Mouse (Mus musculus) gastrocnemius, adult 2 months (tissue): Measurements from ENCODE around the gene Ibtk. TPM values are rescaled to one million over a fixed set of nuclear protein-coding genes. Genes with fewer than 3 reads are reported as not detected.
"Not testable (repeated sequence)": the region's sequence is repeated elsewhere in the genome, so short reads cannot be mapped to it uniquely, and the experiment has no call there.

Experiments
- DNase-seq: peaks from one replicate; pipeline ENCODE4 v3.0.0; 2022
- H3K27ac ChIP-seq: fragments of 200-600 bp; 2 replicates; pipeline ENCODE4 v1.8.1; 2022; ENCODE audit warnings: mild to moderate bottlenecking
- H3K4me3 ChIP-seq: fragments of 200-600 bp; 2 replicates; pipeline ENCODE4 v1.8.1; 2022; ENCODE audit warnings: mild to moderate bottlenecking, moderate library complexity
- CTCF ChIP-seq: fragments of 200-600 bp; IDR thresholded peaks from 2 replicates; pipeline ENCODE4 v1.8.1; 2022; ENCODE audit warnings: antibody characterized with exemption, mild to moderate bottlenecking, moderate library complexity
- intact Hi-C: fragments of 180-260 bp; cut with DNase I; formaldehyde crosslinking; loops from one replicate; pipeline ENCODE4 v1.15.1; 2025
- long read RNA-seq, 2 experiments: library from polyadenylated mRNA; stranded (forward); transcript quantifications; one replicate each; pipeline ENCODE4 v2.0.0; 2021
- total RNA-seq, 2 experiments: library from RNA; stranded (reverse); gene quantifications; 2 replicates each; pipeline ENCODE4 v1.2.3; 2021

Ibtk gene
- 10 to 100 TPM; 48.6 to 61.6 TPM for total RNA-seq
- long read RNA-seq, experiment 1, full-length matches to known transcripts = 41 of 75 reads
- long read RNA-seq, experiment 1, partial matches to known transcripts = 7 of 75 reads
- long read RNA-seq, experiment 1, other reads (novel, unspliced or antisense) = 27 of 75 reads
- long read RNA-seq, experiment 2, full-length matches to known transcripts = 46 of 72 reads
- long read RNA-seq, experiment 2, partial matches to known transcripts = 10 of 72 reads
- long read RNA-seq, experiment 2, other reads (novel, unspliced or antisense) = 16 of 72 reads

GRCm38 (mm10) chr9:85749142-85749921 lies at the start of gene Ibtk:
TSS of gene Ibtk (minus strand) at chr9:85749334.
- TF ChIP-seq CTCF = peak; percentile 35; the same call in 1 of the 2 replicates
- H3K4me3 ChIP-seq = peak within 1 kb of the TSS; percentile 98
- H3K27ac ChIP-seq = peak within 1 kb of the TSS; percentile 99
- peak; percentile 98 for DNase-seq
- intact Hi-C loops = no loop called here

- intact Hi-C loops, H3K27ac ChIP-seq, DNase-seq, H3K4me3 ChIP-seq: not testable (repeated sequence)
Observed at GRCm38 (mm10) chr9:85791521-85791920, 42.4 kb upstream of the Ibtk start.

DNA sequence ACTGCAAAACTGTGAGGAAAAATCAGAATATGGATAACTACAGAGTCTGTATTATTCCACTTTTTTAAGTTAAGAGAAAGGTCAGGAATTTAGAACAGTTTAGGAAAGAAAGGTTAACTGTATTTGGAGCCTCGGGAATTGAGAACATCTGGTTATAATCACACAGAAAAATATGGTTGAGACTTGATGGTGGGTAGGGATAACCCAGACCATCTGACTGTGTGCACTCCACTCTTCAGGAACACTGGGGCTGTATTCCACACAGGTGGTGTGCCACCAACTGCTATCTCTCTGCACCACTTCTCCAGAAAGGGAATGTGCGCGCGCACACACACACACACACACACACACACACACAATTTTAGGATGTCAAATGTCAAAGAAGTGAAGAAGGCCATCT lies 31.1 kb upstream of the Ibtk start:
- no peak for DNase-seq
- TF ChIP-seq CTCF = no peak
- intact Hi-C loops = no loop called here
- Histone ChIP-seq H3K4me3 (no peak overlapping the region), H3K27ac (no peak overlapping the region)

- no peak for DNase-seq
Observed at GRCm38 (mm10) chr9:85779458-85779857, 30.3 kb upstream of the Ibtk start.

GRCm38 (mm10) chr9:85777544-85777943 lies 28.4 kb upstream of the Ibtk start:
- H3K27ac ChIP-seq = no peak overlapping the region
- H3K4me3 ChIP-seq = no peak overlapping the region
- TF ChIP-seq CTCF = no peak
- intact Hi-C loops = no loop called here
- DNase-seq = no peak

More at GRCm38 (mm10) chr9:85779458-85779857, 30.3 kb upstream of the Ibtk start:
- no peak overlapping the region for H3K27ac ChIP-seq
- peak; percentile 65 for TF ChIP-seq CTCF
- intact Hi-C loops = loop anchor here (1.0 kb wide), 1 partner anchor 670 kb away; no protein-coding TSS in a partner anchor
- no peak overlapping the region for H3K4me3 ChIP-seq

GRCm38 (mm10) chr9:85772280-85772679 lies 23.1 kb upstream of the Ibtk start:
- Histone ChIP-seq H3K4me3 (no peak overlapping the region), H3K27ac (no peak overlapping the region)
- TF ChIP-seq CTCF = no peak
- no peak for DNase-seq
- intact Hi-C loops = no loop called here

GRCm38 (mm10) chr9:85771454-85771853 lies 22.3 kb upstream of the Ibtk start:
- Histone ChIP-seq H3K4me3 (no peak overlapping the region), H3K27ac (no peak overlapping the region)
- intact Hi-C loops = no loop called here
- no peak for DNase-seq
- no peak for TF ChIP-seq CTCF

GRCm38 (mm10) chr9:85770369-85770768 lies 21.2 kb upstream of the Ibtk start:
- no peak overlapping the region for H3K4me3 ChIP-seq
- no peak for TF ChIP-seq CTCF
- intact Hi-C loops = no loop called here
- no peak for DNase-seq
- no peak overlapping the region for H3K27ac ChIP-seq

- intact Hi-C loops = no loop called here
- no peak overlapping the region for H3K4me3 ChIP-seq
- no peak overlapping the region for H3K27ac ChIP-seq
- no peak for DNase-seq
- TF ChIP-seq CTCF = no peak
Observed at GRCm38 (mm10) chr9:85769057-85769789, 20.1 kb upstream of the Ibtk start.

- H3K4me3 ChIP-seq = no peak overlapping the region
- H3K27ac ChIP-seq = no peak overlapping the region
- DNase-seq = no peak
- no peak for TF ChIP-seq CTCF
- intact Hi-C loops = no loop called here
Observed at GRCm38 (mm10) chr9:85767255-85767654, 18.1 kb upstream of the Ibtk start.

DNA sequence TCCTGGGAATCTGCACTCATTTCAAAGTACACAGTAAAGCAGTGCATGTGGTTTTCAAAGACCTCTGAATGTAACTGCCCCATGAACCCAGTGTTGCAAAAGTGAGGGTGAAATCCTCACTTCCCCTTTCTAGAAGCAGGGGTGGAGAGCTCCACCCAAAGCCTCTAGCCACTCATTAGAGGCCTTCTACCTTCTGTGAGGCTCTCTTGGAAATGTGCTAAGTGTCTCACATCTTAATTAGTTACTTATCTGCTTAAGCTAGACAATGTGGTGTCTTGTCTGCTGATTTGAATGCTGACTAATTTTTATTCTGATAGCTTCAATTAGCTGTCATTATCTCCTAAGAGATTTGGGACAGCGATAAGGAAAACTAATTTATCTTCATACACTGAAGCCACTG lies 13.3 kb upstream of the Ibtk start:
- intact Hi-C loops = no loop called here
- DNase-seq = no peak
- no peak for TF ChIP-seq CTCF
- Histone ChIP-seq H3K4me3 (no peak overlapping the region), H3K27ac (no peak overlapping the region)

- TF ChIP-seq CTCF = no peak
- Histone ChIP-seq H3K27ac (peak overlapping the region; percentile 99; the same call in 1 of the 2 replicates), H3K4me3 (no peak overlapping the region)
- intact Hi-C loops = loop anchor here (10.0 kb wide), 1 partner anchor 714 kb away; the partner anchor contains the start of genes Dop1a and Ube2cbp
- DNase-seq = no peak
Observed at GRCm38 (mm10) chr9:85750797-85751196, 1.7 kb upstream of the Ibtk start.
